Mouse (Mus musculus): ENCODE measurements around the gene Gm49368.
"Not testable (repeated sequence)": the region's sequence is repeated elsewhere in the genome, so short reads cannot be mapped to it uniquely, and the experiment has no call there.

The Gm49368 gene

GRCm38 (mm10) chr7:128128741-128129720, 66.5 kb downstream of the Gm49368 start, which contains the start of gene Itgax:
Itgax (plus strand) TSS chr7:128129547.
- no peak for DNase-seq (ENCODE audit: low read depth, low spot score)

- no peak for DNase-seq (ENCODE audit: low read depth, low spot score)
Measured at GRCm38 (mm10) chr7:128132148-128132547, 69.7 kb downstream of the Gm49368 start.

GRCm38 (mm10) chr7:128133596-128133995, 71.1 kb downstream of the Gm49368 start:
- DNase-seq (ENCODE audit: low read depth, low spot score): no peak

- no peak for DNase-seq (ENCODE audit: low read depth, low spot score)
Measured at GRCm38 (mm10) chr7:128136927-128137326, 74.4 kb downstream of the Gm49368 start.

- no peak for DNase-seq (ENCODE audit: low read depth, low spot score)
Measured at GRCm38 (mm10) chr7:128139611-128140010, 77.1 kb downstream of the Gm49368 start.

GRCm38 (mm10) chr7:128150970-128151369, 88.5 kb downstream of the Gm49368 start:
- DNase-seq (ENCODE audit: low read depth, low spot score): no peak

- DNase-seq (ENCODE audit: low read depth, low spot score): no peak
Measured at GRCm38 (mm10) chr7:128154076-128154475, 91.6 kb downstream of the Gm49368 start, which contains the start of gene Itgad. Itgad (plus strand) TSS chr7:128154376.

GRCm38 (mm10) chr7:128154924-128155323, 92.4 kb downstream of the Gm49368 start:
- DNase-seq (ENCODE audit: low read depth, low spot score): no peak

- not testable (repeated sequence) for DNase-seq (ENCODE audit: low read depth, low spot score)
Measured at GRCm38 (mm10) chr7:128158688-128159354, 96.3 kb downstream of the Gm49368 start.

GRCm38 (mm10) chr7:128164001-128164400, 101.5 kb downstream of the Gm49368 start:
- no peak for DNase-seq (ENCODE audit: low read depth, low spot score)

- DNase-seq (ENCODE audit: low read depth, low spot score): no peak
Measured at GRCm38 (mm10) chr7:128166391-128166790, 103.9 kb downstream of the Gm49368 start.

GRCm38 (mm10) chr7:128169996-128170395, 107.5 kb downstream of the Gm49368 start:
- DNase-seq (ENCODE audit: low read depth, low spot score): no peak
